Mouse (Mus musculus) stomach, postnatal 0 days (tissue): ENCODE measurements at regions not wholly inside any gene's neighbourhood (a gene's known extent, or its start where the extent isn't known, plus 50 kb on each side); places are given as distances from the start of the nearest gene placed in this dataset.

Experiments
- ATAC-seq: fragments of 200-750 bp; cut with Nextera tagmentation; 2 replicates; pipeline ENCODE4 v1.8.0; 2017; ENCODE audit not compliant: low FRiP score, low TSS enrichment
- DNase-seq: peaks from one replicate; pipeline ENCODE4 v3.0.0-alpha.2; 2016; ENCODE audit warnings: low spot score
- H3K27ac ChIP-seq: fragments of 300-500 bp; sonication (generic); replicated peaks from 2 replicates; pipeline ENCODE4 v1.5.1; 2014; ENCODE audit warnings: mild to moderate bottlenecking, control low read depth
- H3K27me3 ChIP-seq: fragments of 300-500 bp; sonication (generic); 2 replicates; pipeline ENCODE4 v1.6.1; 2014; ENCODE audit warnings: low read length; ENCODE audit not compliant: control insufficient read depth, insufficient read depth
- H3K36me3 ChIP-seq: fragments of 300-500 bp; sonication (generic); 2 replicates; pipeline ENCODE4 v1.6.1; 2014; ENCODE audit warnings: low read length, mixed read lengths; ENCODE audit not compliant: control insufficient read depth, insufficient read depth
- H3K4me1 ChIP-seq: fragments of 300-500 bp; sonication (generic); replicated peaks from 2 replicates; pipeline ENCODE4 v1.6.1; 2014; ENCODE audit warnings: antibody characterized with exemption; ENCODE audit not compliant: control insufficient read depth, insufficient read depth
- H3K4me2 ChIP-seq: fragments of 300-500 bp; sonication (generic); replicated peaks from 2 replicates; pipeline ENCODE4 v1.6.1; 2014; ENCODE audit warnings: low read depth, mild to moderate bottlenecking, control low read depth, moderate library complexity
- H3K4me3 ChIP-seq: fragments of 300-500 bp; sonication (generic); 2 replicates; pipeline ENCODE4 v1.5.1; 2014; ENCODE audit warnings: low read depth, low read length, control low read depth
- H3K9ac ChIP-seq: fragments of 300-500 bp; sonication (generic); 2 replicates; pipeline ENCODE4 v1.6.1; 2014; ENCODE audit warnings: mild to moderate bottlenecking, low read length, control low read depth, mixed read lengths
- H3K9me3 ChIP-seq: fragments of 300-500 bp; sonication (generic); 2 replicates; pipeline ENCODE4 v1.6.1; 2016; ENCODE audit warnings: low read length; ENCODE audit not compliant: control insufficient read depth
- CTCF ChIP-seq: IDR thresholded peaks from 2 replicates; pipeline ENCODE4 v1.5.1; 2016; ENCODE audit warnings: antibody characterized with exemption, low read depth, mild to moderate bottlenecking, moderate library complexity
- EP300 ChIP-seq: optimal IDR thresholded peaks from 2 replicates; pipeline ENCODE3; 2016; ENCODE audit warnings: antibody characterized with exemption
- WGBS: fragments of 180-500 bp; shearing (Covaris S2); extraction: QIAGEN DNeasy Blood & Tissue Kit; methylation state at CpG from one replicate; pipeline ENCODE4 v1.1.7; 2014; 5-methylcytosine and 5-hydroxymethylcytosine counted together

- H3K4me2 ChIP-seq: no peak overlapping the region
- H3K4me3 ChIP-seq: no peak overlapping the region
- WGBS: 57% methylated on average over 10 of the region's 10 CpGs
- no peak overlapping the region for H3K27ac ChIP-seq
- no peak overlapping the region for H3K9ac ChIP-seq
- H3K4me1 ChIP-seq: no peaks in the 10 kb centered on the region
- H3K36me3 ChIP-seq: no peaks in the 10 kb centered on the region
- no peak for ATAC-seq
- no peak for TF ChIP-seq EP300
- peak; percentile 42 for TF ChIP-seq CTCF
- no peaks in the 10 kb centered on the region for H3K9me3 ChIP-seq
- no peak for DNase-seq
- H3K27me3 ChIP-seq: no peaks in the 10 kb centered on the region
These were observed 303.0 kb downstream of the Rsl24d1 start for GRCm38 (mm10) chr9:73416084-73416777.
